8 mouse cellular contexts compared by ENCODE assay signal in genomic region chr8:95411309-95411972, GRCm38 (mm10). TPM values are rescaled to one million over a fixed set of nuclear protein-coding genes. Genes with fewer than 3 reads are reported as not detected.
DNase-seq lines count a peak whose midpoint lies in the region; ATAC-seq and TF ChIP-seq lines count a peak whose summit lies in the region.

No protein-coding gene starts in this region.

- DNase-seq in adrenal gland, adult 2 months, result peak; percentile 28
- no peak for DNase-seq in adrenal gland, postnatal 4 days (ENCODE audit: low spot score in 2 of 2)
- no peak for DNase-seq in neural tube, embryonic 10.5 days (ENCODE audit: extremely low spot score, low spot score)
- peak; percentile 41 for DNase-seq in kidney, adult 9 months
- DNase-seq in spleen, adult 18-20 months, result no peak

- H3K4me2 ChIP-seq in neural tube, embryonic 15.5 days, result no peak overlapping the region
- peak overlapping the region; percentile 34 for H3K4me2 ChIP-seq in myocyte (ENCODE audit: low read depth)

- WGBS in neural tube, embryonic 15.5 days, result 60% methylated on average over 10 of the region's 10 CpGs

- no peak overlapping the region for H3K4me3 ChIP-seq in neural tube, embryonic 15.5 days (replicated peaks)
- H3K4me3 ChIP-seq in myocyte, result no peak overlapping the region

- H3K27ac ChIP-seq in neural tube, embryonic 15.5 days (replicated peaks), result no peak overlapping the region

- TF ChIP-seq POLR2A in myocyte (IDR thresholded peaks at IDR 0.05; ENCODE audit: insufficient read length, low read depth), result no peak

- no peaks in the 10 kb centered on the region for H3K36me3 ChIP-seq in neural tube, embryonic 15.5 days
- H3K36me3 ChIP-seq in myocyte (ENCODE audit: control insufficient read depth, insufficient read depth), result no peaks in the 10 kb centered on the region

- H3K9me3 ChIP-seq in neural tube, embryonic 15.5 days (replicated peaks), result no peaks in the 10 kb centered on the region

- H3K9ac ChIP-seq in neural tube, embryonic 15.5 days (replicated peaks), result no peak overlapping the region

- no peaks in the 10 kb centered on the region for H3K27me3 ChIP-seq in neural tube, embryonic 15.5 days (replicated peaks)
- H3K27me3 ChIP-seq in myocyte (ENCODE audit: control insufficient read depth, insufficient read depth, insufficient read length), result no peaks in the 10 kb centered on the region

- no peaks in the 10 kb centered on the region for H3K79me2 ChIP-seq in myocyte (ENCODE audit: control insufficient read depth, insufficient read depth)

- peak; percentile 47; the same call in 1 of the 2 replicates for ATAC-seq in neural tube, embryonic 15.5 days (ENCODE audit: low FRiP score)
- no peak for ATAC-seq in activated CD4-positive, CD25-positive, alpha-beta regulatory T cell, adult 4 months

- no peak overlapping the region for H3ac ChIP-seq in myocyte (ENCODE audit: control insufficient read depth, insufficient read length)

- peaks cover 3% of the 10 kb centered on the region; the same call in 1 of the 2 replicates for H3K4me1 ChIP-seq in neural tube, embryonic 15.5 days

TF ChIP-seq in myocyte, 11 proteins besides CTCF, POLR2A, EP300 and RAD21:
- TF ChIP-seq MYOG (IDR thresholded peaks at IDR 0.05; ENCODE audit: control insufficient read depth in 1 of 3, insufficient read depth in 1 of 3, insufficient read length in 2 of 3, low read depth in 2 of 3) (peak; percentile 36 to 90 (median 66)), TCF3 (IDR thresholded peaks at IDR 0.05; ENCODE audit: insufficient read length, low read depth) (peak; percentile 41), TCF12 (IDR thresholded peaks at IDR 0.05; ENCODE audit: insufficient read depth, poor library complexity, severe bottlenecking) (no peak), MYOD1 (IDR thresholded peaks at IDR 0.05; ENCODE audit: control insufficient read depth in 1 of 3, insufficient read length in 2 of 3, low read depth in 2 of 3) (peak; percentile 23 to 77 (median 64))

RNA-seq across cellular contexts. Expression of gene Cfap20, which starts 23.2 kb away (rescaled TPM):
- 10 to 100 TPM; 40.7 to 42.4 TPM for total RNA-seq in adrenal gland, adult 2 months (2021)
- 49.1 and 62.3 TPM in 2 replicates for polyA plus RNA-seq in adrenal gland, adult 2 months (2012; rRNA removed)
- 10 to 100 TPM; 93.7 to 97.4 TPM for total RNA-seq in adrenal gland, postnatal 4 days (2021)
- 121 and 123 TPM in 2 replicates for polyA plus RNA-seq in neural tube, embryonic 15.5 days (2015; fragmentation: Nextera tagmentation; extraction: Ambion mirVana)
- 39.9 TPM for polyA plus RNA-seq in myocyte (2012; fragmentation: generic; extraction: Trizol)
- polyA plus RNA-seq in activated CD4-positive, CD25-positive, alpha-beta regulatory T cell, adult 4 months (2017; shearing (Covaris generic)), result 10 to 100 TPM; 65.2 to 66.9 TPM

RNA-seq across cellular contexts. Expression of gene Mmp15, which starts 59.4 kb away (rescaled TPM):
- 1 to 10 TPM; 5.5 to 7.7 TPM for total RNA-seq in adrenal gland, adult 2 months (2021)
- 14.1 and 16.4 TPM in 2 replicates for polyA plus RNA-seq in adrenal gland, adult 2 months (2012; rRNA removed)
- total RNA-seq in adrenal gland, postnatal 4 days (2021), result 10 to 100 TPM; 25.3 to 30.8 TPM
- polyA plus RNA-seq in neural tube, embryonic 15.5 days (2015; fragmentation: Nextera tagmentation; extraction: Ambion mirVana), result 20.9 and 21.4 TPM in 2 replicates
- 45.1 TPM for polyA plus RNA-seq in myocyte (2012; fragmentation: generic; extraction: Trizol)
- 1 to 10 TPM in 1 of 2 experiments, under 1 TPM in 1; 0.95 to 1.6 TPM for polyA plus RNA-seq in activated CD4-positive, CD25-positive, alpha-beta regulatory T cell, adult 4 months (2017; shearing (Covaris generic))

Comparison
In these comparisons a context has a peak if more than half of its experiments do, and no peak if none do; other contexts are left out.
1. DNase-seq: peak in adrenal gland, adult 2 months (single experiment) and kidney, adult 9 months (single experiment); none in adrenal gland, postnatal 4 days (0 of 2), neural tube, embryonic 10.5 days (single experiment) and spleen, adult 18-20 months (0 of 2).